Mouse (Mus musculus): ENCODE measurements at regions not wholly inside any gene's neighbourhood (a gene's known extent, or its start where the extent isn't known, plus 50 kb on each side); places are given as distances from the start of the nearest gene placed in this dataset.

GRCm38 (mm10) chr3:148762541-148763225 is 227.7 kb downstream of the Adgrl2 start:
- Histone ChIP-seq H3K27ac (ENCODE audit: low read depth, low read length) (no peak overlapping the region), H3K9me3 (ENCODE audit: control insufficient read depth) (no peaks in the 10 kb centered on the region), H3K9ac (ENCODE audit: low read depth, low read length) (no peak overlapping the region), H3K36me3 (ENCODE audit: control insufficient read depth, insufficient read depth) (no peaks in the 10 kb centered on the region), H3K4me2 (replicated peaks; ENCODE audit: low read depth) (no peak overlapping the region), H3K27me3 (replicated peaks; ENCODE audit: control insufficient read depth, insufficient read depth, low read length) (no peaks in the 10 kb centered on the region), H3K4me1 (replicated peaks; ENCODE audit: control insufficient read depth, insufficient read depth, low read length) (no peaks in the 10 kb centered on the region), H3K4me3 (ENCODE audit: low read depth, low read length) (no peak overlapping the region)
- 77% methylated on average over 11 of the region's 11 CpGs for WGBS
- no peak for ATAC-seq
- TF ChIP-seq CTCF (IDR thresholded peaks at IDR 0.05; ENCODE audit: low read depth) = no peak

- Histone ChIP-seq H3K36me3 (ENCODE audit: control insufficient read depth, insufficient read depth) (no peaks in the 10 kb centered on the region), H3K4me2 (replicated peaks; ENCODE audit: low read depth) (no peak overlapping the region), H3K27ac (ENCODE audit: low read depth, low read length) (no peak overlapping the region), H3K4me3 (ENCODE audit: low read depth, low read length) (no peak overlapping the region), H3K9ac (ENCODE audit: low read depth, low read length) (no peak overlapping the region), H3K4me1 (replicated peaks; ENCODE audit: control insufficient read depth, insufficient read depth, low read length) (no peaks in the 10 kb centered on the region), H3K9me3 (ENCODE audit: control insufficient read depth) (no peaks in the 10 kb centered on the region), H3K27me3 (replicated peaks; ENCODE audit: control insufficient read depth, insufficient read depth, low read length) (no peaks in the 10 kb centered on the region)
- no peak for TF ChIP-seq CTCF (IDR thresholded peaks at IDR 0.05; ENCODE audit: low read depth)
- no peak for ATAC-seq
Measured at GRCm38 (mm10) chr3:148761586-148761985, 228.8 kb downstream of the Adgrl2 start.

GRCm38 (mm10) chr3:148759500-148759899 is 230.9 kb downstream of the Adgrl2 start:
- 83% methylated on average over 4 of the region's 4 CpGs for WGBS
- ATAC-seq = no peak
- TF ChIP-seq CTCF (IDR thresholded peaks at IDR 0.05; ENCODE audit: low read depth) = no peak
- no peaks in the 10 kb centered on the region for H3K27me3 ChIP-seq (replicated peaks; ENCODE audit: control insufficient read depth, insufficient read depth, low read length)
- no peaks in the 10 kb centered on the region for H3K36me3 ChIP-seq (ENCODE audit: control insufficient read depth, insufficient read depth)
- no peaks in the 10 kb centered on the region for H3K4me1 ChIP-seq (replicated peaks; ENCODE audit: control insufficient read depth, insufficient read depth, low read length)
- H3K4me2 ChIP-seq (replicated peaks; ENCODE audit: low read depth) = no peak overlapping the region
- no peaks in the 10 kb centered on the region for H3K9me3 ChIP-seq (ENCODE audit: control insufficient read depth)
- no peak overlapping the region for H3K9ac ChIP-seq (ENCODE audit: low read depth, low read length)
- H3K4me3 ChIP-seq (ENCODE audit: low read depth, low read length) = no peak overlapping the region
- H3K27ac ChIP-seq (ENCODE audit: low read depth, low read length) = no peak overlapping the region

GRCm38 (mm10) chr3:148746234-148746633 is 244.1 kb downstream of the Adgrl2 start:
- TF ChIP-seq CTCF (IDR thresholded peaks at IDR 0.05; ENCODE audit: low read depth) = no peak
- no peaks in the 10 kb centered on the region for H3K4me1 ChIP-seq (replicated peaks; ENCODE audit: control insufficient read depth, insufficient read depth, low read length)
- no peaks in the 10 kb centered on the region for H3K36me3 ChIP-seq (ENCODE audit: control insufficient read depth, insufficient read depth)
- no peaks in the 10 kb centered on the region for H3K27me3 ChIP-seq (replicated peaks; ENCODE audit: control insufficient read depth, insufficient read depth, low read length)
- no peak overlapping the region for H3K4me2 ChIP-seq (replicated peaks; ENCODE audit: low read depth)
- H3K9ac ChIP-seq (ENCODE audit: low read depth, low read length) = no peak overlapping the region
- WGBS = 83% methylated on average over 3 of the region's 3 CpGs
- no peak overlapping the region for H3K4me3 ChIP-seq (ENCODE audit: low read depth, low read length)
- H3K9me3 ChIP-seq (ENCODE audit: control insufficient read depth) = no peaks in the 10 kb centered on the region
- H3K27ac ChIP-seq (ENCODE audit: low read depth, low read length) = no peak overlapping the region
- no peak for ATAC-seq

- Histone ChIP-seq H3K27ac (ENCODE audit: low read depth, low read length) (no peak overlapping the region), H3K36me3 (ENCODE audit: control insufficient read depth, insufficient read depth) (no peaks in the 10 kb centered on the region), H3K9ac (ENCODE audit: low read depth, low read length) (no peak overlapping the region), H3K4me3 (ENCODE audit: low read depth, low read length) (no peak overlapping the region), H3K27me3 (replicated peaks; ENCODE audit: control insufficient read depth, insufficient read depth, low read length) (no peaks in the 10 kb centered on the region), H3K9me3 (ENCODE audit: control insufficient read depth) (no peaks in the 10 kb centered on the region), H3K4me1 (replicated peaks; ENCODE audit: control insufficient read depth, insufficient read depth, low read length) (no peaks in the 10 kb centered on the region), H3K4me2 (replicated peaks; ENCODE audit: low read depth) (no peak overlapping the region)
- WGBS = 82% methylated on average over 2 of the region's 2 CpGs
- no peak for TF ChIP-seq CTCF (IDR thresholded peaks at IDR 0.05; ENCODE audit: low read depth)
- no peak for ATAC-seq
Measured at GRCm38 (mm10) chr3:148744651-148745050, 245.7 kb downstream of the Adgrl2 start.

GRCm38 (mm10) chr3:148734194-148734749 is 256.1 kb downstream of the Adgrl2 start:
- Histone ChIP-seq H3K27ac (ENCODE audit: low read depth, low read length) (no peak overlapping the region), H3K4me1 (replicated peaks; ENCODE audit: control insufficient read depth, insufficient read depth, low read length) (0 out of 2 replicates have a peak, but pooled peaks cover 5% of the 10 kb centered on the region), H3K9ac (ENCODE audit: low read depth, low read length) (no peak overlapping the region), H3K9me3 (ENCODE audit: control insufficient read depth) (no peaks in the 10 kb centered on the region), H3K4me3 (ENCODE audit: low read depth, low read length) (no peak overlapping the region), H3K36me3 (ENCODE audit: control insufficient read depth, insufficient read depth) (no peaks in the 10 kb centered on the region), H3K27me3 (replicated peaks; ENCODE audit: control insufficient read depth, insufficient read depth, low read length) (no peaks in the 10 kb centered on the region), H3K4me2 (replicated peaks; ENCODE audit: low read depth) (no peak overlapping the region; the same call in 1 of the 2 replicates)
- 77% methylated on average over 13 of the region's 13 CpGs for WGBS
- ATAC-seq = no peak
- TF ChIP-seq CTCF (IDR thresholded peaks at IDR 0.05; ENCODE audit: low read depth) = no peak
